Mouse (Mus musculus) midbrain, postnatal 0 days (tissue): Measurements from ENCODE around the gene Sirt6. TPM values are rescaled to one million over a fixed set of nuclear protein-coding genes. Genes with fewer than 3 reads are reported as not detected.

Source experiments
- ATAC-seq: fragments of 200-750 bp; cut with Nextera tagmentation; 2 replicates; pipeline ENCODE4 v1.8.0; 2017; ENCODE audit warnings: moderate number of reproducible peaks, mild to moderate bottlenecking, moderate TSS enrichment, moderate library complexity; ENCODE audit not compliant: low FRiP score
- DNase-seq: peaks from one replicate; pipeline ENCODE4 v3.0.0-alpha.2; 2015; ENCODE audit warnings: low spot score
- H3K27ac ChIP-seq: fragments of 300-500 bp; sonication (generic); 2 replicates; pipeline ENCODE4 v1.5.1; 2014; ENCODE audit warnings: low read depth, mild to moderate bottlenecking, low read length, mixed read lengths
- H3K27me3 ChIP-seq: fragments of 300-500 bp; sonication (generic); 2 replicates; pipeline ENCODE4 v1.6.1; 2014; ENCODE audit warnings: low read length, control low read depth, mixed read lengths; ENCODE audit not compliant: insufficient read depth
- H3K36me3 ChIP-seq: fragments of 300-500 bp; sonication (generic); 2 replicates; pipeline ENCODE4 v1.6.1; 2014; ENCODE audit warnings: low read length, control low read depth, mixed read lengths; ENCODE audit not compliant: insufficient read depth
- H3K4me1 ChIP-seq: fragments of 300-500 bp; sonication (generic); 2 replicates; pipeline ENCODE4 v1.6.1; 2014; ENCODE audit warnings: mild to moderate bottlenecking, control low read depth, antibody characterized with exemption, low read length, mixed read lengths; ENCODE audit not compliant: insufficient read depth
- H3K4me2 ChIP-seq: fragments of 300-500 bp; sonication (generic); 2 replicates; pipeline ENCODE4 v1.6.1; 2014; ENCODE audit warnings: low read depth, mild to moderate bottlenecking, low read length, mixed read lengths; ENCODE audit not compliant: poor library complexity, severe bottlenecking
- H3K4me3 ChIP-seq: fragments of 300-500 bp; sonication (generic); 2 replicates; pipeline ENCODE4 v1.5.1; 2014; ENCODE audit warnings: low read depth, mild to moderate bottlenecking, low read length, moderate library complexity
- H3K9ac ChIP-seq: fragments of 300-500 bp; sonication (generic); replicated peaks from 2 replicates; pipeline ENCODE4 v1.6.1; 2014; ENCODE audit warnings: mild to moderate bottlenecking, low read length, moderate library complexity, mixed read lengths; ENCODE audit not compliant: poor library complexity, severe bottlenecking
- H3K9me3 ChIP-seq: fragments of 300-500 bp; sonication (generic); 2 replicates; pipeline ENCODE4 v1.6.1; 2016; ENCODE audit warnings: low read length, control low read depth
- CTCF ChIP-seq: IDR thresholded peaks from 2 replicates; pipeline ENCODE4 v1.5.1; 2016; ENCODE audit warnings: antibody characterized with exemption, mild to moderate bottlenecking
- WGBS: fragments of 180-500 bp; shearing (Covaris S2); extraction: QIAGEN DNeasy Blood & Tissue Kit; methylation state at CpG from one replicate; pipeline ENCODE4 v1.1.7; 2014; 5-methylcytosine and 5-hydroxymethylcytosine counted together
- polyA plus RNA-seq: library from polyadenylated mRNA; unstranded; fragments of >200 nt; fragmentation: Nextera tagmentation; extraction: Ambion mirVana; gene quantifications from 2 replicates; pipeline ENCODE4 v1.2.1, GENCODE M21; 2015
- total RNA-seq: library from RNA; depleted of rRNA; stranded (reverse); fragments of >200 nt; gene quantifications from 2 replicates; pipeline ENCODE4 v1.2.3, GENCODE M21; 2014

Gene Sirt6
- total and polyA plus RNA-seq, 2 experiments from 2014 or later, result 33.8 to 41.0 TPM

DNA sequence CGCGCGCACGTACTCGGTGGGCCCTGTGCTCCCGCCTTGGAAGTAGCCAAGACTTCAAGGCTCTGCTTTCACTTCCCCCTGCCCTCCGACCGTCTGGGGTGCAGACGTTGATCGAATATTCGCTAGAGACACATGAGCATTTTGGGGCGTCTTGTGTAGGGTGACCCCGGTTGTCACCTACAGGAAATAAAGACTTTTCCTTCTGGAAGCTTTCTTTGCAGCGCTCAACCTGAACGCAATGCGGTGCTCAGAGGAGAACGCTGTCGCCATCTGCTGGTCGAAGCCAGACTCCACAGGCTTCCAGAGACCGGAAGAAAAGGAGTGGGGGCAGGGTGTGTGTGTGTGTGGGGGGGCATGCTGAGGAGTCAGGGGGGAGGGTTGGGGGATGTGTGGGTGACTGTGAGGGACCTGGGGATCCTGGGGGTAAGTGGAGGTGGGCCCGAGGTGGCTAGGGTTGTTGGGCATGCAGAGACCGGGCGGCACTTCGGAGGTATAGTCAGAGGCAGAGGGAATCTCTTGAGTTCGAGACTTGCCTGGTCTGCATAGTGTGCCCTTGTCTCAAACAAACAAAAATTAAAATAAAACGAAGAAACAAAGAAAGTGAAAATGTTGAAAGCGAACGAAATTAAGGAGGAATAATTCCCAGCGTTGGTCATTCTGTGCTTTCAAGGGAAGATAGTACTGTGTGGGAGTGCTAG lies 22.5 kb downstream of the Sirt6 start:
- peaks cover 7% of the 10 kb centered on the region; the same call in 1 of the 2 replicates for H3K4me1 ChIP-seq
- peak; percentile 93 for TF ChIP-seq CTCF
- DNase-seq (peak; percentile 95), ATAC-seq (peak; percentile 39)
- no peaks in the 10 kb centered on the region for H3K27me3 ChIP-seq
- H3K36me3 ChIP-seq, result no peaks in the 10 kb centered on the region
- WGBS, result 20% methylated on average over 29 of the region's 29 CpGs
- H3K27ac ChIP-seq, result peak overlapping the region; percentile 87
- 0 out of 2 replicates have a peak overlapping the region, but pooled peaks have one; percentile 9 for H3K9ac ChIP-seq
- peak overlapping the region; percentile 38 for H3K4me3 ChIP-seq
- H3K9me3 ChIP-seq, result no peaks in the 10 kb centered on the region
- H3K4me2 ChIP-seq, result peak overlapping the region; percentile 53

DNA sequence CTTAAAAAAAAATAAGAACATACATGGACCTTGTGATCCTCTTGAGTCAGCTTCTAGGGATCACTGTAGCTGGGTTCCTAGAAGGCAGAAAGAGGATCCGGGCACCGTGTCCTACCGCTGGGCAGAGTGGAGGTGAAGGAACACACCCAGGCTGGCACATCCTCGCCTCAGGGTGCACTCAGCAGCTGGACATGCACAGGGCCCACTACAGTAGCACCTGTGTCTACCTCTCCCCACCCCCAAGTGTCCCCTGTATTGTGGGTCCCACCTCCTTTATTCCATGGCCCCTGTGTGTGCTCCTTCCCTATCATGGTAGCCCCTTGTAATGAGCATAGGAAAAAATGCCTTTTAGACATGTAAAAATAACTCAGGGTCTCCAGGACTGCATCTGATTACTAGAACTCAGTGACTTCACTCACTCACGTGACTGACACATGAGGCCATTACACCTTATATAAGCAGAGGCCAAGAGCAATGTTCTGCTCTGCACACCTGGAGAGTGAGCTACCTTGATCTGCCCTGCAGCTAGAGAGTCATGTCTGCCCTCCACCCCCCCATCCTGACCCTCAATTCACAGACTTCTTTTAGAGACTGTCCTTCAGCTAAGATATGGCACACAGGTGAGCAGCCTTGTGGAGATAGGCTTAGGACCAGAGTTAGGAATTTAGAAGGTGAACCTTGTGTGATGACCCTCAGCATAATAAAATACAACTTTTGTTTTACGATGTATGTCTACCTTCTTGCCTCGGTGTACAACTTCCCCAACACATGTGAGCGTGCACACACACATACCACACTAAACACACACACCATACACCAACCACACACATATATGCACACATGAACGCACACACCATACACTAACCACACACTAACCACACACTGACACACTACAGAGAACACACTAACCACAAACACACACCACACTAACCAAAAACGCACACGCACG lies 23.3 kb downstream of the Sirt6 start:
- Histone ChIP-seq H3K4me3 (peak overlapping the region; percentile 8; the same call in 1 of the 2 replicates), H3K9ac (no peak overlapping the region), H3K27me3 (no peaks in the 10 kb centered on the region), H3K27ac (peak overlapping the region; percentile 51; the same call in 1 of the 2 replicates), H3K4me1 (peaks cover 7% of the 10 kb centered on the region; the same call in 1 of the 2 replicates), H3K9me3 (no peaks in the 10 kb centered on the region), H3K4me2 (peak overlapping the region; percentile 53), H3K36me3 (no peaks in the 10 kb centered on the region)
- 81% methylated on average over 12 of the region's 12 CpGs for WGBS
- DNase-seq, result no peak
- TF ChIP-seq CTCF, result no peak
- ATAC-seq, result no peak; the same call in 1 of the 2 replicates

GRCm38 (mm10) chr10:81602741-81603151 lies 24.9 kb downstream of the Sirt6 start:
- WGBS, result 17% methylated on average over 4 of the region's 4 CpGs
- peaks cover 7% of the 10 kb centered on the region; the same call in 1 of the 2 replicates for H3K4me1 ChIP-seq
- TF ChIP-seq CTCF, result peak; percentile 83
- DNase-seq, result peak; percentile 85
- H3K9me3 ChIP-seq, result no peaks in the 10 kb centered on the region
- H3K36me3 ChIP-seq, result no peaks in the 10 kb centered on the region
- H3K9ac ChIP-seq, result no peak overlapping the region
- H3K27ac ChIP-seq, result no peak overlapping the region
- no peak for ATAC-seq
- H3K27me3 ChIP-seq, result peaks cover 3% of the 10 kb centered on the region; the same call in 1 of the 2 replicates
- no peak overlapping the region for H3K4me2 ChIP-seq
- no peak overlapping the region for H3K4me3 ChIP-seq

- peak overlapping the region; percentile 81 for H3K4me2 ChIP-seq
- H3K4me3 ChIP-seq, result no peak overlapping the region
- H3K36me3 ChIP-seq, result no peaks in the 10 kb centered on the region
- no peak overlapping the region for H3K27ac ChIP-seq
- ATAC-seq, result no peak
- no peaks in the 10 kb centered on the region for H3K9me3 ChIP-seq
- WGBS, result 12% methylated on average over 7 of the region's 7 CpGs
- DNase-seq, result no peak
- no peak for TF ChIP-seq CTCF
- no peak overlapping the region for H3K9ac ChIP-seq
- peaks cover 15% of the 10 kb centered on the region; the same call in 1 of the 2 replicates for H3K4me1 ChIP-seq
- H3K27me3 ChIP-seq, result peaks cover 3% of the 10 kb centered on the region; the same call in 1 of the 2 replicates
These were observed 26.1 kb downstream of the Sirt6 start for GRCm38 (mm10) chr10:81601396-81601905.

- Histone ChIP-seq H3K27ac (no peak within 1 kb of the TSS), H3K27me3 (peaks cover 3% of the 10 kb centered on the region; the same call in 1 of the 2 replicates), H3K4me1 (peaks cover 19% of the 10 kb centered on the region; the same call in 1 of the 2 replicates), H3K9me3 (no peaks in the 10 kb centered on the region), H3K9ac (no peak within 1 kb of the TSS), H3K36me3 (no peaks in the 10 kb centered on the region), H3K4me2 (peak within 1 kb of the TSS; percentile 81), H3K4me3 (peak within 1 kb of the TSS; percentile 29)
- no peak for TF ChIP-seq CTCF
- ATAC-seq (peak; percentile 76), DNase-seq (peak; percentile 97)
- WGBS, result under 1% methylated on average over 25 of the region's 28 CpGs
These were observed 26.8 kb downstream of the Sirt6 start, which contains the start of gene Tle6 for GRCm38 (mm10) chr10:81600738-81601203. TSS of gene Tle6 (minus strand) at chr10:81601073.
